Mouse (Mus musculus) MEL (cell line): ENCODE measurements around the gene Nup210l. TPM values are rescaled to one million over a fixed set of nuclear protein-coding genes. Genes with fewer than 3 reads are reported as not detected.

ENCODE experiments used
- DNase-seq: peaks from one replicate; pipeline ENCODE4 v3.0.0; 2011; ENCODE audit warnings: low read depth, low spot score
- H3K27ac ChIP-seq: 2 replicates; pipeline ENCODE4 v1.5.1; 2012; ENCODE audit warnings: low read depth, mild to moderate bottlenecking, control low read depth, low read length, moderate library complexity; ENCODE audit not compliant: control insufficient read depth
- H3K27me3 ChIP-seq, 2 experiments: fragments of 150-350 bp in 1 of 2; sonication (generic) in 1 of 2; 2 replicates each; pipeline ENCODE4 v1.6.1; 2012; ENCODE audit warnings: low read length in 2 of 2, mild to moderate bottlenecking in 2 of 2, improper control_type of control experiment in 1 of 2, moderate library complexity in 1 of 2; ENCODE audit not compliant: insufficient read depth in 2 of 2, control insufficient read depth in 1 of 2
- H3K36me3 ChIP-seq, 2 experiments: 2 replicates each; pipeline ENCODE4 v1.6.1; 2012 to 2014; ENCODE audit warnings: low read length in 2 of 2, improper control_type of control experiment in 1 of 2, inconsistent platforms in 1 of 2, mild to moderate bottlenecking in 1 of 2; ENCODE audit not compliant: insufficient read depth in 2 of 2, control insufficient read depth in 1 of 2
- H3K4me1 ChIP-seq, 2 experiments: fragments of 150-350 bp in 1 of 2; sonication (generic) in 1 of 2; 2 replicates each; pipeline ENCODE4 v1.6.1; 2012; ENCODE audit warnings: low read length in 2 of 2, improper control_type of control experiment in 1 of 2, mild to moderate bottlenecking in 1 of 2; ENCODE audit not compliant: insufficient read depth in 2 of 2, control insufficient read depth in 1 of 2
- H3K4me3 ChIP-seq, 2 experiments: fragments of 150-350 bp in 1 of 2; sonication (generic) in 1 of 2; 2 replicates each; pipeline ENCODE4 v1.5.1; 2012; ENCODE audit warnings: low read depth in 2 of 2, low read length in 2 of 2, mild to moderate bottlenecking in 2 of 2, moderate library complexity in 2 of 2, control low read depth in 1 of 2, improper control_type of control experiment in 1 of 2; ENCODE audit not compliant: control insufficient read depth in 1 of 2, insufficient read depth in 1 of 2
- H3K79me2 ChIP-seq: 2 replicates; pipeline ENCODE4 v1.6.1; 2012; ENCODE audit warnings: mild to moderate bottlenecking, low read length, moderate library complexity; ENCODE audit not compliant: control insufficient read depth, poor library complexity, insufficient read depth
- H3K9ac ChIP-seq: 2 replicates; pipeline ENCODE4 v1.6.1; 2012; ENCODE audit warnings: low read depth, mild to moderate bottlenecking, control low read depth, low read length, moderate library complexity; ENCODE audit not compliant: control insufficient read depth, poor library complexity, severe bottlenecking
- H3K9me3 ChIP-seq: fragments of 150-350 bp; sonication (generic); replicated peaks from 2 replicates; pipeline ENCODE4 v1.6.1; 2012; ENCODE audit warnings: mild to moderate bottlenecking, low read length, improper control_type of control experiment, moderate library complexity; ENCODE audit not compliant: insufficient read depth
- CTCF ChIP-seq, 3 experiments: IDR thresholded peaks in 2 of 3; conservative IDR thresholded peaks in 1 of 3; 2 replicates each; pipeline ENCODE4 v1.5.1; 2011 to 2012; ENCODE audit warnings: low read length in 3 of 3, low read depth in 2 of 3, mild to moderate bottlenecking in 2 of 3, improper control_type of control experiment in 1 of 3, inconsistent platforms in 1 of 3, mixed read lengths in 1 of 3, moderate library complexity in 1 of 3; ENCODE audit not compliant: control insufficient read depth in 1 of 3, insufficient read depth in 1 of 3, poor library complexity in 1 of 3, severe bottlenecking in 1 of 3
- ELF1 ChIP-seq: IDR thresholded peaks from 2 replicates; pipeline ENCODE4 v1.6.1; 2014; ENCODE audit warnings: low read depth, mild to moderate bottlenecking, inconsistent platforms, low read length, improper control_type of control experiment, moderate library complexity
- EP300 ChIP-seq, 2 experiments: IDR thresholded peaks; 2 replicates each; pipeline ENCODE4 v1.6.1; 2011; ENCODE audit warnings: improper control_type of control experiment in 2 of 2, low read length in 2 of 2, low read depth in 1 of 2, mild to moderate bottlenecking in 1 of 2
- ETS1 ChIP-seq: IDR thresholded peaks from 2 replicates; pipeline ENCODE4 v1.6.1; 2012; ENCODE audit warnings: low read depth, mild to moderate bottlenecking, inconsistent platforms, low read length, improper control_type of control experiment, moderate library complexity
- GATA1 ChIP-seq: IDR thresholded peaks from 2 replicates; pipeline ENCODE4 v1.6.1; 2011; ENCODE audit warnings: low read depth, low read length, improper control_type of control experiment
- HCFC1 ChIP-seq: IDR thresholded peaks from 2 replicates; pipeline ENCODE4 v1.6.1; 2012; ENCODE audit warnings: low read depth, mild to moderate bottlenecking, inconsistent platforms, low read length, improper control_type of control experiment, moderate library complexity
- KAT2A ChIP-seq: conservative IDR thresholded peaks from 2 replicates; pipeline ENCODE4 v1.6.1; 2012; ENCODE audit warnings: low read depth, low read length, improper control_type of control experiment, inconsistent platforms
- MAX ChIP-seq: IDR thresholded peaks from 2 replicates; pipeline ENCODE4 v1.6.1; 2011; ENCODE audit warnings: low read length, improper control_type of control experiment
- MEF2A ChIP-seq: IDR thresholded peaks from 2 replicates; pipeline ENCODE4 v1.6.1; 2014; ENCODE audit warnings: low read depth, mild to moderate bottlenecking, inconsistent platforms, low read length, improper control_type of control experiment; ENCODE audit not compliant: poor library complexity, insufficient replicate concordance, severe bottlenecking; ENCODE audit errors: extremely low read depth
- NELFE ChIP-seq: IDR thresholded peaks from 2 replicates; pipeline ENCODE4 v1.6.1; 2011; ENCODE audit warnings: low read depth, low read length, improper control_type of control experiment
- NRF1 ChIP-seq: IDR thresholded peaks from 2 replicates; pipeline ENCODE4 v1.6.1; 2014; ENCODE audit warnings: low read depth, mild to moderate bottlenecking, inconsistent platforms, low read length, improper control_type of control experiment, moderate library complexity; ENCODE audit not compliant: poor library complexity, insufficient read depth, severe bottlenecking
- POLR2AphosphoS5 ChIP-seq: IDR thresholded peaks from 2 replicates; pipeline ENCODE4 v1.6.1; 2012; ENCODE audit warnings: low read depth, borderline replicate concordance, mild to moderate bottlenecking, inconsistent platforms, low read length, moderate library complexity, mixed read lengths
- RAD21 ChIP-seq: IDR thresholded peaks from 2 replicates; pipeline ENCODE4 v1.6.1; 2011; ENCODE audit warnings: mild to moderate bottlenecking, low read depth, low read length, improper control_type of control experiment
- SIN3A ChIP-seq: IDR thresholded peaks from 2 replicates; pipeline ENCODE4 v1.6.1; 2012; ENCODE audit warnings: low read length, improper control_type of control experiment, inconsistent platforms
- SMC3 ChIP-seq: IDR thresholded peaks from 2 replicates; pipeline ENCODE4 v1.6.1; 2011; ENCODE audit warnings: low read depth, low read length, improper control_type of control experiment
- TBP ChIP-seq: IDR thresholded peaks from 2 replicates; pipeline ENCODE4 v1.8.0; 2011; ENCODE audit warnings: low read depth, low read length, improper control_type of control experiment
- TCF12 ChIP-seq: IDR thresholded peaks from 2 replicates; pipeline ENCODE4 v1.6.1; 2014; ENCODE audit warnings: low read depth, mild to moderate bottlenecking, inconsistent platforms, low read length, improper control_type of control experiment, moderate library complexity
- UBTF ChIP-seq: IDR thresholded peaks from 2 replicates; pipeline ENCODE4 v1.6.1; 2012; ENCODE audit warnings: low read depth, mild to moderate bottlenecking, inconsistent platforms, low read length, improper control_type of control experiment, moderate library complexity, borderline replicate concordance; ENCODE audit not compliant: insufficient read depth
- USF2 ChIP-seq, 2 experiments: IDR thresholded peaks; 2 replicates each; pipeline ENCODE4 v1.6.1; 2011 to 2012; ENCODE audit warnings: improper control_type of control experiment in 2 of 2, low read length in 2 of 2, borderline replicate concordance in 1 of 2, inconsistent platforms in 1 of 2, low read depth in 1 of 2, mild to moderate bottlenecking in 1 of 2; ENCODE audit not compliant: insufficient read depth in 1 of 2
- ZKSCAN1 ChIP-seq: IDR thresholded peaks from 2 replicates; pipeline ENCODE4 v1.6.1; 2012; ENCODE audit warnings: low read depth, mild to moderate bottlenecking, inconsistent platforms, low read length, improper control_type of control experiment, moderate library complexity
- ZMIZ1 ChIP-seq: IDR thresholded peaks from 2 replicates; pipeline ENCODE4 v1.6.1; 2012; ENCODE audit warnings: low read depth, mild to moderate bottlenecking, inconsistent platforms, low read length, improper control_type of control experiment, moderate library complexity
- polyA plus RNA-seq, 2 experiments: library from polyadenylated mRNA; stranded (reverse) in 1 of 2; unstranded in 1 of 2; fragments of >175 nt in 1 of 2; fragments of >200 nt in 1 of 2; gene quantifications; 2 replicates each; pipeline versions ENCODE4 v1.2.1 to v1.2.4; 2012; ENCODE audit warnings: low replicate concordance in 2 of 2, low read depth in 1 of 2; ENCODE audit not compliant: insufficient read length in 2 of 2, insufficient read depth in 1 of 2, missing spikeins in 1 of 2
- total RNA-seq: library from RNA; depleted of rRNA; stranded (reverse); fragments of 300-350 nt; gene quantifications from 2 replicates; pipeline ENCODE4 v1.2.3, GENCODE M21; 2012

Gene Nup210l
- total and polyA plus RNA-seq, 3 experiments, result 0.54 to 0.65 TPM; not detected in 1

DNA sequence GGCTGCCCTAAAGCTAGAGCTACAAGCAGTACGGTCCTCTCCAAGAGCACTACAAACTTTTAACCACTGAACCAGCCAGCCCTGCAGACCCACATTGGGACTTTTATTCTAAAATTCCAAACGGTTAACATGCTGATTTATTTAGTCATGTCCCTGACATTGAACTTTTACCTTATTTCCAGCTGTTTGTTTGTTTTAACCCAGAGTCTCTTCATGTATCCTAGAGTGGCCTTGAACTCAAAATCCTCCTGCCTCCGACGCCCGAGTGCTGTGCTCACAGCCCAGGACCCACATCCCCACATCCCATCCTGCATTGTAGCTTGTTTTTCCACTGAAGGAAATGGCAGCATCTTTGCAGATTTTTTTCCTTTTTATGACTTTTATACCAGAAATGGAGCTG lies 31.1 kb downstream of the Nup210l start:
- H3K4me3 ChIP-seq, result no peak overlapping the region
- no peaks in the 10 kb centered on the region for H3K4me1 ChIP-seq
- no peak for DNase-seq
- H3K27me3 ChIP-seq, result no peaks in the 10 kb centered on the region
- H3K79me2 ChIP-seq, result no peaks in the 10 kb centered on the region
- H3K27ac ChIP-seq, result no peak overlapping the region
- no peaks in the 10 kb centered on the region for H3K36me3 ChIP-seq
- H3K9me3 ChIP-seq, result no peaks in the 10 kb centered on the region
- TF ChIP-seq HCFC1, result no peak
- TF ChIP-seq NRF1, result no peak
- no peak for TF ChIP-seq POLR2AphosphoS5
- TF ChIP-seq ELF1, result no peak
- no peak for TF ChIP-seq USF2 (IDR thresholded peaks at IDR 0.05; ENCODE audit: borderline replicate concordance in 1 of 2, insufficient read depth in 1 of 2, low read depth in 1 of 2, low read length in 2 of 2)
- TF ChIP-seq ETS1, result no peak
- TF ChIP-seq GATA1, result no peak
- no peak for TF ChIP-seq TCF12
- no peak for TF ChIP-seq SIN3A
- TF ChIP-seq MEF2A, result no peak
- no peak for TF ChIP-seq ZMIZ1
- TF ChIP-seq KAT2A, result no peak
- no peak for TF ChIP-seq UBTF
- TF ChIP-seq NELFE, result no peak
- no peak for TF ChIP-seq TBP
- TF ChIP-seq MAX, result no peak
- TF ChIP-seq EP300 (IDR thresholded peaks at IDR 0.05; ENCODE audit: low read depth in 1 of 2, low read length in 2 of 2), result no peak
- no peak overlapping the region for H3K9ac ChIP-seq

DNA sequence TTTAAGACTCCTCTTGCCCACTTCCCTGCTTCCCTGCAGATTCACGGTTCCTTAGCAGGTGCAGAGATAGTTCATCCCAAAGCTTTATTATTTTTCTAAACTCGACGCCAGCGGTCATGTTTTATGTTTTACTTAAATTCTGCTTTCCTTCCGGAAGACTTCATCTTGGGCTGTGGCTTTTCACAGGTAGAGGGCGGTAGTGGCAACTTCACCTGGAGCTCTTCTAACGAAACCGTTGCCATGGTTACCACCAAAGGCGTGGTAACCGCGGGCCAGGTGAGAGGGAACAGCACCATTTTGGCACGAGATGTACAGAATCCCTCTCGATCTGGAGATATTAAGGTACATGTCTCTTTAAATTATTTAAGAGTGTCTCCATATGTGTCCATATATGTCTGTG lies 32.7 kb downstream of the Nup210l start:
- H3K9ac ChIP-seq, result no peak overlapping the region
- TF ChIP-seq CTCF (IDR thresholded peaks at IDR 0.05 in 2 of 3, conservative IDR thresholded peaks at IDR 0.05 in 1 of 3; ENCODE audit: control insufficient read depth in 1 of 3, insufficient read depth in 1 of 3, low read depth in 2 of 3, low read length in 3 of 3, poor library complexity in 1 of 3, severe bottlenecking in 1 of 3), result peak; percentile 19 to 27 (median 25); a peak in 4 of 6 replicates
- TF ChIP-seq MAX, result no peak
- TF ChIP-seq TBP, result no peak
- TF ChIP-seq ZKSCAN1, result no peak
- TF ChIP-seq RAD21, result no peak
- peak; percentile 9; the same call in 1 of the 2 replicates for TF ChIP-seq SMC3
- no peak for TF ChIP-seq HCFC1
- DNase-seq, result no peak
- no peaks in the 10 kb centered on the region for H3K79me2 ChIP-seq
- H3K27me3 ChIP-seq, result no peaks in the 10 kb centered on the region
- H3K36me3 ChIP-seq, result no peaks in the 10 kb centered on the region
- no peak overlapping the region for H3K4me3 ChIP-seq
- no peaks in the 10 kb centered on the region for H3K4me1 ChIP-seq
- no peaks in the 10 kb centered on the region for H3K9me3 ChIP-seq
- no peak overlapping the region for H3K27ac ChIP-seq
